30 mouse cellular contexts compared by ENCODE assay signal in the genomic region with DNA sequence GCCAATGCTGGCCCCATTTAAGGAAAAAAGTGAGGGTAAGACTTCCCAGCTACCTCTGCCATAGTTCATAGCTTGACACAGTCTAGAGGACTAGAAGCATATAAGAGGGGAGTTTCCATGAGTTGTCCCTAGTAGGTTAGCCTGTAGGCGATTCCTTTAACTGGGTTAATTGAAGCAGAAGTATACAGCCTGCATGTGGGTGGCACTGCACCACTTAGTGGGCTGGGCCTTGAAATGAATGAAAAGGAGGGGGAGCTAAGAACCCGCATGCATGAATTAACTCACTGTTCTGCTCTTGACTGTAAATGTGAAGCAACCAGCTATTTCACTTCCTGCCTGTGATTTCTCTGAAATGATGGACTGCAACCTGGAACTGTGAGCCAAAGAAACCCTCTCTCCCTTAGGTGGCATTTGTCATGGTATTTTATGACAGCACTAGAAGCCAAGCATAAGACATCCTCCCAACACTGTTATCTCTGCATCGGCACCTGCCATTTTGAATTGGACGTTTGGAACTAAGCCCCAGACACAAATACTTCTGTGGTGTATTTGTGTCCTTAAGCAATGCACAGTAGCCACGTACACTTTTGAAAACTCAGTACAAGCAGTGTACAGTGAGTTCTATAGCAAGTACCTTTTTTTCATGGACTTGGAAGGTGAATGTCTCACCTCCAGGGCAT.
DNase-seq lines count a peak whose midpoint lies in the region; ATAC-seq and TF ChIP-seq lines count a peak whose summit lies in the region.
"Had no signal": no experiment of that assay in that cellular context is flagged by ENCODE, and none has a peak within 500 bp of the region (broad histone marks: within the 10 kb centered on the region; RNA-seq: fewer than 3 reads in every experiment).

No protein-coding gene starts in this region.

- no peak for DNase-seq in hindbrain, postnatal 0 days (ENCODE audit: low spot score)
- DNase-seq in retina, embryonic 14.5 days (ENCODE audit: low spot score), result peak; percentile 54
- DNase-seq in layer of hippocampus, postnatal 10 days (ENCODE audit: low spot score in 2 of 2), result no peak
- no peak for DNase-seq in urinary bladder, adult 18-20 months (ENCODE audit: low spot score in 2 of 2)
- DNase-seq: adrenal gland, adult 8-10 months; B cell, adult 2 months; cerebellum, adult 11 months; cerebellum, adult 9-11 months; embryo, embryonic 11 days; heart, postnatal 14 days; kidney, adult 8-10 months; kidney, postnatal 4 days; lung, embryonic 14.5 days; lung, postnatal 14 days; midbrain, embryonic 14.5 days; right cerebral cortex, adult 18-20 months; right cerebral cortex, postnatal 4 days; thymus, adult 2 months; thymus, postnatal 36 days had no signal

- H3K36me3 ChIP-seq in hindbrain, embryonic 16.5 days (ENCODE audit: control insufficient read depth, insufficient read depth, low read length), result no peaks in the 10 kb centered on the region
- H3K36me3 ChIP-seq in hindbrain, postnatal 0 days (ENCODE audit: insufficient read depth, low read length), result no peaks in the 10 kb centered on the region
- H3K36me3 ChIP-seq in forebrain, embryonic 13.5 days (ENCODE audit: poor library complexity, severe bottlenecking), result no peaks in the 10 kb centered on the region
- H3K36me3 ChIP-seq: embryonic facial prominence, embryonic 13.5 days; hindbrain, embryonic 10.5 days; hindbrain, embryonic 15.5 days; limb, embryonic 12.5 days; liver, embryonic 15.5 days had no signal

- H3K9ac ChIP-seq in hindbrain, embryonic 16.5 days (ENCODE audit: low read depth, low read length), result no peak overlapping the region
- H3K9ac ChIP-seq in hindbrain, postnatal 0 days (replicated peaks; ENCODE audit: low read length), result no peak overlapping the region
- H3K9ac ChIP-seq in forebrain, embryonic 13.5 days, result no peak overlapping the region
- H3K9ac ChIP-seq: embryonic facial prominence, embryonic 13.5 days; hindbrain, embryonic 15.5 days; limb, embryonic 12.5 days; liver, embryonic 15.5 days; lung, embryonic 14.5 days had no signal

- ATAC-seq in hindbrain, embryonic 16.5 days, result 0 out of 2 replicates have a peak, but pooled peaks have one; percentile 27
- no peak for ATAC-seq in hindbrain, postnatal 0 days
- ATAC-seq in forebrain, embryonic 13.5 days, result peak; percentile 82
- ATAC-seq: activated CD4-positive, CD25-positive, alpha-beta regulatory T cell, adult 4 months; intestine, embryonic 16.5 days had no signal

- 64% methylated on average over 5 of the region's 5 CpGs for WGBS in hindbrain, embryonic 16.5 days
- WGBS in hindbrain, postnatal 0 days, result 59% methylated on average over 5 of the region's 5 CpGs
- WGBS in forebrain, embryonic 13.5 days, result 52% methylated on average over 5 of the region's 5 CpGs

- no peak for TF ChIP-seq CTCF in hindbrain, postnatal 0 days (IDR thresholded peaks at IDR 0.05; ENCODE audit: low read depth)

- no peaks in the 10 kb centered on the region for H3K9me3 ChIP-seq in hindbrain, embryonic 16.5 days (ENCODE audit: control insufficient read depth, low read length)
- H3K9me3 ChIP-seq in hindbrain, postnatal 0 days (ENCODE audit: low read length), result no peaks in the 10 kb centered on the region
- no peaks in the 10 kb centered on the region for H3K9me3 ChIP-seq in forebrain, embryonic 13.5 days (replicated peaks)
- H3K9me3 ChIP-seq: embryonic facial prominence, embryonic 13.5 days; hindbrain, embryonic 10.5 days; hindbrain, embryonic 15.5 days; limb, embryonic 12.5 days; liver, embryonic 15.5 days had no signal

- H3K27me3 ChIP-seq in hindbrain, embryonic 16.5 days (replicated peaks; ENCODE audit: control insufficient read depth, insufficient read depth, low read length), result no peaks in the 10 kb centered on the region
- no peaks in the 10 kb centered on the region for H3K27me3 ChIP-seq in hindbrain, postnatal 0 days (ENCODE audit: insufficient read depth, low read length)
- no peaks in the 10 kb centered on the region for H3K27me3 ChIP-seq in forebrain, embryonic 13.5 days
- H3K27me3 ChIP-seq: embryonic facial prominence, embryonic 13.5 days; hindbrain, embryonic 15.5 days; limb, embryonic 12.5 days had no signal

- H3K4me2 ChIP-seq in hindbrain, embryonic 16.5 days (ENCODE audit: low read length), result no peak overlapping the region
- no peak overlapping the region for H3K4me2 ChIP-seq in hindbrain, postnatal 0 days (ENCODE audit: low read depth, low read length)
- no peak overlapping the region for H3K4me2 ChIP-seq in forebrain, embryonic 13.5 days
- H3K4me2 ChIP-seq: embryonic facial prominence, embryonic 13.5 days; hindbrain, embryonic 15.5 days; limb, embryonic 12.5 days; liver, embryonic 15.5 days; lung, embryonic 14.5 days had no signal

- H3K27ac ChIP-seq in hindbrain, embryonic 16.5 days (ENCODE audit: low read depth, low read length), result no peak overlapping the region
- H3K27ac ChIP-seq in hindbrain, postnatal 0 days, result no peak overlapping the region
- H3K27ac ChIP-seq in forebrain, embryonic 13.5 days, result no peak overlapping the region
- H3K27ac ChIP-seq: embryonic facial prominence, embryonic 13.5 days; hindbrain, embryonic 10.5 days; hindbrain, embryonic 15.5 days; kidney, postnatal 0 days; limb, embryonic 12.5 days; liver, embryonic 15.5 days had no signal

- H3K4me1 ChIP-seq in hindbrain, embryonic 16.5 days (ENCODE audit: control insufficient read depth, insufficient read depth, low read depth, low read length), result no peaks in the 10 kb centered on the region
- no peaks in the 10 kb centered on the region for H3K4me1 ChIP-seq in hindbrain, postnatal 0 days (ENCODE audit: insufficient read depth, low read length)
- peaks cover 21% of the 10 kb centered on the region for H3K4me1 ChIP-seq in forebrain, embryonic 13.5 days
- H3K4me1 ChIP-seq: embryonic facial prominence, embryonic 13.5 days; hindbrain, embryonic 15.5 days; limb, embryonic 12.5 days; liver, embryonic 15.5 days had no signal

- H3K4me3 ChIP-seq in hindbrain, embryonic 16.5 days (ENCODE audit: low read length), result no peak overlapping the region
- H3K4me3 ChIP-seq in hindbrain, postnatal 0 days (ENCODE audit: low read length), result no peak overlapping the region
- no peak overlapping the region for H3K4me3 ChIP-seq in forebrain, embryonic 13.5 days
- H3K4me3 ChIP-seq: embryonic facial prominence, embryonic 13.5 days; erythroblast, embryonic 14.5 days; hindbrain, embryonic 10.5 days; hindbrain, embryonic 15.5 days; limb, embryonic 12.5 days; liver, embryonic 15.5 days had no signal
